In the genomic region with DNA sequence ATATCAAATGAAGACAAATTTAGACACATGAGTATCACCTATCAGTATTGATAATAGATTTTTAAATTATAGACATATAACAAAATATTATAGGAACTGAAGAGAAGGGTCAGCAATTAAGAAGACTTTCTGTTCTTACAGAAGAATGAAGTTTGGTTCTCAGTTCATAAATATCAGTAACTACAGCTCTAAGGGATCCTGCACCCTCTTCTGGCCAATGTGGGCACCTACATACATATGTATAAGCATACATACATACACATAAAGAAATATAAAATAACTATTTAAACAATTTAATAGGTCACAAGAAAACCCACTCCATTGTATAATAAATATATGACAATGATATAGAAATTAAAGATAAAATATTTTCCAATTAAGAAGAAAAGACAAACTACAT, we compare ENCODE assay signal across 24 mouse cellular contexts. TPM values are rescaled to one million over a fixed set of nuclear protein-coding genes. Genes with fewer than 3 reads are reported as not detected.
DNase-seq lines count a peak whose midpoint lies in the region; ATAC-seq and TF ChIP-seq lines count a peak whose summit lies in the region.
"Had no signal": no experiment of that assay in that cellular context is flagged by ENCODE, and none has a peak within 500 bp of the region (broad histone marks: within the 10 kb centered on the region; RNA-seq: fewer than 3 reads in every experiment).

No protein-coding gene starts in this region.

- no peak for ATAC-seq in heart, postnatal 0 days (ENCODE audit: insufficient read depth, low read depth)
- no peak for ATAC-seq in lung, postnatal 0 days
- no peak for ATAC-seq in activated CD4-positive, CD25-positive, alpha-beta regulatory T cell, adult 4 months
- ATAC-seq: hindbrain, embryonic 16.5 days had no signal

- TF ChIP-seq EP300 in heart, postnatal 0 days (IDR thresholded peaks at IDR 0.05; ENCODE audit: low read depth), result no peak
- no peak for TF ChIP-seq EP300 in lung, postnatal 0 days (IDR thresholded peaks at IDR 0.05)

- H3K9ac ChIP-seq in heart, postnatal 0 days (replicated peaks; ENCODE audit: low read depth, low read length), result no peak overlapping the region
- no peak overlapping the region for H3K9ac ChIP-seq in lung, postnatal 0 days (replicated peaks; ENCODE audit: low read depth)
- H3K9ac ChIP-seq: embryonic facial prominence, embryonic 13.5 days; heart, embryonic 13.5 days; liver, embryonic 15.5 days had no signal

- no peaks in the 10 kb centered on the region for H3K36me3 ChIP-seq in heart, postnatal 0 days (replicated peaks; ENCODE audit: control insufficient read depth, insufficient read depth, low read length)
- H3K36me3 ChIP-seq in lung, postnatal 0 days (ENCODE audit: insufficient read depth, low read length), result no peaks in the 10 kb centered on the region
- H3K36me3 ChIP-seq: embryonic facial prominence, embryonic 13.5 days; heart, embryonic 13.5 days; liver, embryonic 15.5 days had no signal

- intact Hi-C loops in left cerebral cortex, postnatal 25 days (cut with DNase I), result no loop called here

- no peaks in the 10 kb centered on the region for H3K4me1 ChIP-seq in heart, postnatal 0 days (ENCODE audit: control insufficient read depth, insufficient read depth)
- no peaks in the 10 kb centered on the region for H3K4me1 ChIP-seq in lung, postnatal 0 days (ENCODE audit: insufficient read depth, low read depth, low read length)
- H3K4me1 ChIP-seq: embryonic facial prominence, embryonic 13.5 days; heart, embryonic 13.5 days; liver, embryonic 15.5 days had no signal

- no peak overlapping the region for H3K27ac ChIP-seq in heart, postnatal 0 days (ENCODE audit: low read depth)
- H3K27ac ChIP-seq in lung, postnatal 0 days (ENCODE audit: low read length), result no peak overlapping the region
- H3K27ac ChIP-seq: embryonic facial prominence, embryonic 13.5 days; heart, embryonic 13.5 days; liver, embryonic 15.5 days had no signal

- no peaks in the 10 kb centered on the region for H3K9me3 ChIP-seq in heart, postnatal 0 days (replicated peaks; ENCODE audit: control insufficient read depth, low read length)
- no peaks in the 10 kb centered on the region for H3K9me3 ChIP-seq in lung, postnatal 0 days (ENCODE audit: low read length)
- H3K9me3 ChIP-seq: embryonic facial prominence, embryonic 13.5 days; heart, embryonic 13.5 days; liver, embryonic 15.5 days had no signal

- H3K4me3 ChIP-seq in heart, postnatal 0 days (ENCODE audit: low read depth, low read length), result no peak overlapping the region
- no peak overlapping the region for H3K4me3 ChIP-seq in lung, postnatal 0 days (ENCODE audit: low read depth, low read length)
- H3K4me3 ChIP-seq: embryonic facial prominence, embryonic 13.5 days; heart, embryonic 13.5 days; liver, embryonic 15.5 days had no signal

- H3K4me2 ChIP-seq in heart, postnatal 0 days (ENCODE audit: low read depth, low read length), result no peak overlapping the region
- H3K4me2 ChIP-seq in lung, postnatal 0 days (replicated peaks; ENCODE audit: low read depth, low read length), result no peak overlapping the region
- H3K4me2 ChIP-seq: embryonic facial prominence, embryonic 13.5 days; heart, embryonic 13.5 days; liver, embryonic 15.5 days had no signal

- TF ChIP-seq CTCF in heart, postnatal 0 days (IDR thresholded peaks at IDR 0.05; ENCODE audit: low read depth), result peak; percentile 16; the same call in 1 of the 2 replicates
- peak; percentile 29 for TF ChIP-seq CTCF in lung, postnatal 0 days (IDR thresholded peaks at IDR 0.05)
- no peak for TF ChIP-seq CTCF in brain, embryonic 14.5 days (IDR thresholded peaks at IDR 0.05; ENCODE audit: borderline replicate concordance, extremely low read depth, insufficient read depth, insufficient read length)

- DNase-seq in heart, postnatal 0 days (ENCODE audit: low spot score), result no peak
- DNase-seq in heart, adult 8-10 months (ENCODE audit: low spot score), result no peak
- no peak for DNase-seq in lung, postnatal 0 days (ENCODE audit: low spot score)
- DNase-seq in lung, postnatal 25 days (ENCODE audit: low spot score), result no peak
- peak; percentile 1 for DNase-seq in CD4-positive helper T cell, adult 2 months (ENCODE audit: low read depth, low spot score)
- peak; percentile 2 for DNase-seq in brain, embryonic 14.5 days (ENCODE audit: low read depth)
- DNase-seq in left cerebral cortex, postnatal 25 days (ENCODE audit: low spot score in 2 of 2), result no peak
- DNase-seq: adrenal gland, adult 8-10 months; cerebellum, adult 11 months; heart, postnatal 36 days; kidney, adult 2 months; kidney, postnatal 4 days; lung, postnatal 36 days; thymus, postnatal 36 days had no signal

- TF ChIP-seq POLR2A in brain, embryonic 14.5 days (IDR thresholded peaks at IDR 0.05; ENCODE audit: borderline replicate concordance, extremely low read depth, insufficient read depth, insufficient read length, poor library complexity, severe bottlenecking), result no peak

- H3K27me3 ChIP-seq in heart, postnatal 0 days (ENCODE audit: control insufficient read depth, insufficient read depth, low read length), result no peaks in the 10 kb centered on the region
- no peaks in the 10 kb centered on the region for H3K27me3 ChIP-seq in lung, postnatal 0 days (replicated peaks; ENCODE audit: insufficient read depth, low read length)
- H3K27me3 ChIP-seq: embryonic facial prominence, embryonic 13.5 days; liver, embryonic 15.5 days had no signal

RNA-seq across cellular contexts. Expression of gene Cyp3a13, which starts 6.9 kb away (rescaled TPM):
- not detected in 2 replicates for total RNA-seq in heart, postnatal 0 days (2014; rRNA removed; ENCODE audit: low replicate concordance)
- 0.10 and 0.11 TPM in 2 replicates for polyA plus RNA-seq in heart, postnatal 0 days (2015; fragmentation: Nextera tagmentation; extraction: Ambion mirVana)
- under 1 TPM; 0.19 to 0.34 (median 0.32) TPM for total RNA-seq in heart, adult 8-10 months (2022)
- polyA plus RNA-seq in lung, postnatal 0 days (2015; fragmentation: Nextera tagmentation; extraction: Ambion mirVana), result 2.1 and 2.6 TPM in 2 replicates
- polyA plus RNA-seq in brain, embryonic 14.5 days (2012; rRNA removed), result not detected in 2 replicates
- not detected for polyA plus RNA-seq in activated CD4-positive, CD25-positive, alpha-beta regulatory T cell, adult 4 months (2017; shearing (Covaris generic))
- total RNA-seq in left cerebral cortex, postnatal 25 days (2021), result under 1 TPM; 0.11 to 0.18 TPM
- total RNA-seq: layer of hippocampus, postnatal 10 days; megakaryocyte-erythroid progenitor cell, adult 5-6 weeks; monocyte, adult 5-6 weeks had no signal
- polyA plus RNA-seq: embryonic facial prominence, embryonic 13.5 days; heart, embryonic 13.5 days; hindbrain, embryonic 16.5 days had no signal

RNA-seq across cellular contexts. Expression of gene Pilrb2, which starts 42.9 kb away (rescaled TPM):
- 2.4 TPM in 1 of 2 replicates, not detected in the other for total RNA-seq in heart, postnatal 0 days (2014; rRNA removed; ENCODE audit: low replicate concordance)
- 1.2 and 1.6 TPM in 2 replicates for polyA plus RNA-seq in heart, postnatal 0 days (2015; fragmentation: Nextera tagmentation; extraction: Ambion mirVana)
- total RNA-seq in heart, adult 8-10 months (2022), result 1 to 10 TPM in 1 of 4 experiments, under 1 TPM in 2, not detected in 1; 0.65 to 5.4 (median 0.75) TPM
- polyA plus RNA-seq in lung, postnatal 0 days (2015; fragmentation: Nextera tagmentation; extraction: Ambion mirVana), result 6.1 and 6.2 TPM in 2 replicates
- 0.08 TPM in 1 of 2 replicates, not detected in the other for polyA plus RNA-seq in brain, embryonic 14.5 days (2012; rRNA removed)
- polyA plus RNA-seq in activated CD4-positive, CD25-positive, alpha-beta regulatory T cell, adult 4 months (2017; shearing (Covaris generic)), result not detected
- not detected for total RNA-seq in left cerebral cortex, postnatal 25 days (2021)
- total RNA-seq: gastrocnemius, adult 18-20 months; layer of hippocampus, postnatal 10 days; megakaryocyte-erythroid progenitor cell, adult 5-6 weeks had no signal
- polyA plus RNA-seq: embryonic facial prominence, embryonic 13.5 days; hindbrain, embryonic 16.5 days; neural tube, embryonic 11.5 days had no signal

RNA-seq across cellular contexts. Expression of gene Gjc3, which starts 48.4 kb away (rescaled TPM):
- total RNA-seq in heart, postnatal 0 days (2014; rRNA removed; ENCODE audit: low replicate concordance), result 0.92 TPM in 1 of 2 replicates, not detected in the other
- polyA plus RNA-seq in heart, postnatal 0 days (2015; fragmentation: Nextera tagmentation; extraction: Ambion mirVana), result 0.05 and 0.08 TPM in 2 replicates
- total RNA-seq in heart, adult 8-10 months (2022), result under 1 TPM; 0.09 to 0.34 (median 0.24) TPM
- polyA plus RNA-seq in lung, postnatal 0 days (2015; fragmentation: Nextera tagmentation; extraction: Ambion mirVana), result not detected in 2 replicates
- polyA plus RNA-seq in brain, embryonic 14.5 days (2012; rRNA removed), result 0.39 and 0.82 TPM in 2 replicates
- polyA plus RNA-seq in activated CD4-positive, CD25-positive, alpha-beta regulatory T cell, adult 4 months (2017; shearing (Covaris generic)), result not detected
- total RNA-seq in left cerebral cortex, postnatal 25 days (2021), result 10 to 100 TPM; 16.3 to 22.4 TPM
- total RNA-seq: megakaryocyte-erythroid progenitor cell, adult 5-6 weeks had no signal
- polyA plus RNA-seq: liver, embryonic 15.5 days; neural tube, embryonic 11.5 days had no signal

RNA-seq across cellular contexts. Expression of gene Pilrb1, which starts 56.6 kb away (rescaled TPM):
- 0.66 TPM in 1 of 2 replicates, not detected in the other for total RNA-seq in heart, postnatal 0 days (2014; rRNA removed; ENCODE audit: low replicate concordance)
- polyA plus RNA-seq in heart, postnatal 0 days (2015; fragmentation: Nextera tagmentation; extraction: Ambion mirVana), result 0.45 and 0.75 TPM in 2 replicates
- 1 to 10 TPM in 2 of 4 experiments, under 1 TPM in 2; 0.44 to 2.8 (median 1.1) TPM for total RNA-seq in heart, adult 8-10 months (2022)
- polyA plus RNA-seq in lung, postnatal 0 days (2015; fragmentation: Nextera tagmentation; extraction: Ambion mirVana), result 3.6 and 4.7 TPM in 2 replicates
- polyA plus RNA-seq in brain, embryonic 14.5 days (2012; rRNA removed), result 0.16 TPM in 1 of 2 replicates, not detected in the other
- polyA plus RNA-seq in activated CD4-positive, CD25-positive, alpha-beta regulatory T cell, adult 4 months (2017; shearing (Covaris generic)), result 1 to 10 TPM in 1 of 2 experiments, not detected in 1; 1.6 TPM
- total RNA-seq in left cerebral cortex, postnatal 25 days (2021), result not detected
- total RNA-seq: layer of hippocampus, postnatal 10 days; megakaryocyte-erythroid progenitor cell, adult 5-6 weeks had no signal
- polyA plus RNA-seq: embryonic facial prominence, embryonic 13.5 days; hindbrain, embryonic 16.5 days; neural tube, embryonic 11.5 days had no signal

Comparison
In these comparisons a context has a peak if more than half of its experiments do, and no peak if none do; other contexts are left out.
1. DNase-seq: peak in CD4-positive helper T cell, adult 2 months (single experiment) and brain, embryonic 14.5 days (single experiment); none in heart, postnatal 0 days (single experiment), heart, adult 8-10 months (single experiment), lung, postnatal 0 days (single experiment), lung, postnatal 25 days (single experiment) and left cerebral cortex, postnatal 25 days (0 of 2).